Mouse (Mus musculus) ES-Bruce4 (cell line): Measurements from ENCODE around the gene Fam69a. TPM values are rescaled to one million over a fixed set of nuclear protein-coding genes. Genes with fewer than 3 reads are reported as not detected.

ENCODE experiments used
- H3K27ac ChIP-seq: 2 replicates; pipeline ENCODE4 v1.5.1; 2012; ENCODE audit warnings: low read length, inconsistent platforms; ENCODE audit not compliant: insufficient read depth
- H3K27me3 ChIP-seq: 2 replicates; pipeline ENCODE4 v1.6.1; 2012; ENCODE audit warnings: mild to moderate bottlenecking, low read length, inconsistent platforms; ENCODE audit not compliant: control insufficient read depth, poor library complexity, insufficient read depth, severe bottlenecking
- H3K36me3 ChIP-seq: 2 replicates; pipeline ENCODE4 v1.6.1; 2012; ENCODE audit warnings: inconsistent platforms, mild to moderate bottlenecking, low read length, moderate library complexity; ENCODE audit not compliant: control insufficient read depth, poor library complexity, insufficient read depth, severe bottlenecking
- H3K4me1 ChIP-seq: one replicate; pipeline ENCODE4 v1.8.1; 2011; ENCODE audit warnings: low read length; ENCODE audit not compliant: control insufficient read depth, insufficient read depth
- H3K4me3 ChIP-seq: 2 replicates; pipeline ENCODE4 v1.5.1; 2011; ENCODE audit warnings: low read depth, mild to moderate bottlenecking, low read length
- H3K9ac ChIP-seq: 2 replicates; pipeline ENCODE4 v1.6.1; 2012; ENCODE audit warnings: low read depth, mild to moderate bottlenecking, inconsistent platforms; ENCODE audit not compliant: poor library complexity, severe bottlenecking
- H3K9me3 ChIP-seq: replicated peaks from 2 replicates; pipeline ENCODE4 v1.6.1; 2012; ENCODE audit warnings: mild to moderate bottlenecking, low read length, inconsistent platforms; ENCODE audit not compliant: control insufficient read depth, poor library complexity, insufficient read depth, severe bottlenecking
- CTCF ChIP-seq: IDR thresholded peaks from one replicate; pipeline ENCODE4 v1.8.1; 2011; ENCODE audit warnings: low read depth, low read length
- EP300 ChIP-seq: IDR thresholded peaks from 2 replicates; pipeline ENCODE4 v1.6.1; 2011; ENCODE audit warnings: low read depth, low read length; ENCODE audit not compliant: insufficient read depth
- POLR2A ChIP-seq: IDR thresholded peaks from one replicate; pipeline ENCODE4 v1.8.1; 2011; ENCODE audit warnings: low read length; ENCODE audit not compliant: insufficient read depth
- polyA plus RNA-seq: library from polyadenylated mRNA; stranded (reverse); fragments of >200 nt; gene quantifications from 2 replicates; pipeline ENCODE4 v1.2.4, GENCODE M21; 2011; ENCODE audit warnings: low read depth; ENCODE audit not compliant: missing spikeins, insufficient read depth, insufficient read length

The Fam69a gene
- polyA plus RNA-seq, 1 experiment: 7.8 TPM

DNA sequence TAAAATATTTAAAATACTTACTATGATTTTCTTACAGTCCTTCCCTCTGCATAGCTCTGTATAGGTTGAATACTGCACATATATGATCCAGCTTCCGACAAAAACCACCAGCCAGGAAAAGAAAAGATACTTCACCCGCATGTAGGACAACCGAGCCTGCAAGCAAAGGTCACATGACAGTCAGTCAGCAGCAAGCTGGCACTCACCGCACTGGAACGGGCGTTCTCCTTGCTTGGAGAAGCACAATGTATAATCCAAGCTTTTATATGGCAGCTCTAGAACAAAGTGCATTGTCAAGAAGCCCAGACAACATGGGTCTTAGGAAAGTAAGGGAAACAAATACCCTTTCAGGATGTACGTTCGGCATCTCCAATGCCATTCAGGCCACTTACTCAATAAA is 62.3 kb downstream of the Fam69a start:
- Histone ChIP-seq H3K27me3 (no peaks in the 10 kb centered on the region), H3K9ac (no peak overlapping the region), H3K4me1 (no peaks in the 10 kb centered on the region), H3K9me3 (no peaks in the 10 kb centered on the region), H3K27ac (no peak overlapping the region), H3K36me3 (no peaks in the 10 kb centered on the region), H3K4me3 (no peak overlapping the region)
- TF ChIP-seq POLR2A: no peak

DNA sequence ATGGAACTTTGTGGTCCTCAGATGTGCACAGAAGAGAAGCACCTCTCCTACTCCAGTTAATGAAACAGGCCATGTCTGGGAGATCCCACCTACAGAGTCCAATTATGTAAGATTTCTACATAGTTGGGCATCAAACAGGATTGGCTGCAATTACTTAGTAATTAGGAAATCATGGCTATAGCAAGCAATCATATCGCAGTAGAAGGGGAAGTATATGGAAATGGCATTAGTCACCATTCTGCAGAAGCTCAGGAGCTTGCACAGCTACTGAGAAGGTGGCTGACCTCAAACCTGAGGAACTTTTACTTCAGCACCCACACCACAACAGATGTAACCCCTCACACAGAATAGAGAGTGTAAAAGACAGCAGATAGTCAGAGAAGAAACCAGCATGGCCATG is 64.0 kb downstream of the Fam69a start:
- Histone ChIP-seq H3K36me3 (no peaks in the 10 kb centered on the region), H3K9me3 (no peaks in the 10 kb centered on the region), H3K27me3 (no peaks in the 10 kb centered on the region), H3K9ac (no peak overlapping the region), H3K4me1 (no peaks in the 10 kb centered on the region), H3K27ac (no peak overlapping the region), H3K4me3 (no peak overlapping the region)
- no peak for TF ChIP-seq POLR2A
- TF ChIP-seq EP300: no peak
- no peak for TF ChIP-seq CTCF

DNA sequence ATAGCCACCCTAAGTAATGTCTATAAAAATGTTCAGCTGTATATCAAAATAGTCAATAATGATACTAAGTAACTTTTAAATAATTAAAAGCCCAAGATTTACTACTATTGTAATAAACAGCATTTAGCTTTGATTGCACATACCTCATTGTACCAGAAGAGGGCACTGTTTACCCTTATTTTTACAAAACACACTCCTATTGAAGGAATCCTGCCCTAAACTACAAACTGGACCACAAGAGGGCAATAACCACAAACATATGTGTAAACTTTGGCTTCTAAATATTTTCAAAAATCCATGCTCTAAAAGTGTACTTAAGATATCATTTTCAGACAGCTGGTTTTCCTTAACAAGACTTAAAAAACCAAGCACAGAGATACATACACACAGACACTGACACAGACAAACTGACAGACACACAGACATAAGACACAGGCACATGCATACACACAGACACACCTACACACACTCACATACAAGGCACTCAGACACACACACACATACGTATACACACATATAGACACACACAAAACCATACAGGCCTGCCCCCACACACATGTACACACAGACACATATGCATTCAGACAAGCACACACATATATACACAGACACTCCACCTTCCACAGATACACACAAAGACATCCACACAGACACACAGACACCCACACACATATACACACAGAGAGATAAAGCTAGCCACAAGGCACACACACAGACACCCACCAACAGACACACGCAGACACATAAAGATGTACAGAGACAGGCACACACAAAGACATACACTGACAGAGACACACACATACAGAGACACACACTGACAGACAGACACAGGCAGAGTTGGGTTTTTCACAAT is 65.3 kb downstream of the Fam69a start:
- Histone ChIP-seq H3K9ac (no peak overlapping the region), H3K27me3 (no peaks in the 10 kb centered on the region), H3K27ac (no peak overlapping the region), H3K4me1 (no peaks in the 10 kb centered on the region), H3K4me3 (no peak overlapping the region), H3K36me3 (no peaks in the 10 kb centered on the region), H3K9me3 (no peaks in the 10 kb centered on the region)
- TF ChIP-seq EP300: no peak
- TF ChIP-seq CTCF: peak; percentile 36

DNA sequence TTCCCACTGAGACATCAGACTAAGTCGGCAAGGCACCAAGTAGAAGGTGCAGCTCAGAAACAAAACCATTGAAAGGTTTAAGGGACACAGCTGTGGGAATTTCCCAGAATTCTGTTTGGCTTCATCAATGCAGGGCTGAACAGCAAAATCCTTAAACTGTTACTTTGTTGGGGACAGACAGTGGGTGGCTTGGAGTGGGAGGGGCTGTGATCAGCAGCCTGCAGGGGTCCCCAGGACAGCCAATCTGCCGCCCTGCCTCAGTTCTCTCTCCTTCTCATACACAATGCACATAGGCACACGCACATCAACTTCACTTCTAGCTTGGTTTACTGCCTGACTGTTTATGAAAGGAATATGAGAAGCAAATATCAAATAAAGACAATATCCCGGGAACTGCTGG is 71.6 kb downstream of the Fam69a start:
- H3K4me3 ChIP-seq: no peak overlapping the region
- H3K4me1 ChIP-seq: no peaks in the 10 kb centered on the region
- no peaks in the 10 kb centered on the region for H3K9me3 ChIP-seq
- no peak overlapping the region for H3K27ac ChIP-seq
- TF ChIP-seq EP300: no peak
- TF ChIP-seq CTCF: no peak
- TF ChIP-seq POLR2A: no peak
- H3K9ac ChIP-seq: no peak overlapping the region
- no peaks in the 10 kb centered on the region for H3K36me3 ChIP-seq
- no peaks in the 10 kb centered on the region for H3K27me3 ChIP-seq

DNA sequence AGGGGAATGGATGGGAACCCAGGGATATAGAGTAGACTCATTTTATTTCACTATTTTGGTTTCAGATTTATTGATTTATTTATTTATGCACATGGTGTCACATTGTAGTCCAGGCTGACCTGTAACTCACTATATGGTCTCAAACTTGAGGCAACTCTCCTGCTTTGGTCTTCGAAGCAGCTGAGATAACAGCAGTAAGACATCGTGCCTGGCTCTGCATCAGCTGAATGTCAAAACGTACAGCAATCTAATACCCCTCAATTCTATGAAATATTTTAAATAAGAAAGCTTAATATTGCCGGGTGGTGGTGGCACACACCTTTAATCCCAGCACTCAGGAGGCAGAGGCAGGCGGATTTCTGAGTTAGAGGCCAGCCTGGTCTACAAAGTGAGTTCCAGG is 75.9 kb downstream of the Fam69a start:
- Histone ChIP-seq H3K9me3 (no peaks in the 10 kb centered on the region), H3K36me3 (peaks cover 28% of the 10 kb centered on the region)
- TF ChIP-seq CTCF (no peak), EP300 (no peak), POLR2A (no peak)

DNA sequence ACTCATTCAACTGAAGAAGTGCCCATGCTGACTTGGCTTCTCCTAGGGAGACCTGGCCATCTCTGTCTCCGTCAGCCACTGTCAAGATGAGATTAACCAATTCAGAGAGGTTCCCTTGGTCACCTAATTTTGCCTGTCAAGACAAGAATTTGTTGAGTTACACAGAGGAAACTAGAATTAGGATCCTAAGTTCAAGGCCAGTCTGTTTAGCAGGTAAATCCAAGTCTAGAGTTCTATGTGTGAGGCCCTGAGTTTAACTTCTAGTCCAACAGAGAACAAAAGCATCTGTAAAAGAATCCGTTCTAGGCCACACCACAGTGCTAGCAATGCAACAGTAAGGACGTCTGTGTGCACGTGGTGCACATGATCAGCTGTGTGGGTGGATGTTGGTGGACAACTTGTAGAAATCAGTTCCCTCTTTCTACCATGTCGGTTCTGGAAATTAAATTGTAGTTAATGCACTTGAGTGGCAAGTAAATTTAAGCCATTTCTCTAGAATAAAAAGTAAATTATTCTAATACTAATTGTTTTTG is 76.7 kb downstream of the Fam69a start:
- H3K36me3 ChIP-seq: peaks cover 37% of the 10 kb centered on the region
- TF ChIP-seq EP300: no peak
- TF ChIP-seq POLR2A: no peak
- TF ChIP-seq CTCF: no peak
- no peaks in the 10 kb centered on the region for H3K9me3 ChIP-seq
- no peaks in the 10 kb centered on the region for H3K27me3 ChIP-seq
- no peak overlapping the region for H3K4me3 ChIP-seq
- no peak overlapping the region for H3K9ac ChIP-seq
- no peak overlapping the region for H3K27ac ChIP-seq
- no peaks in the 10 kb centered on the region for H3K4me1 ChIP-seq

More for the DNA sequence above, 75.9 kb downstream of the Fam69a start:
- no peak overlapping the region for H3K9ac ChIP-seq
- H3K4me1 ChIP-seq: no peaks in the 10 kb centered on the region
- H3K27me3 ChIP-seq: no peaks in the 10 kb centered on the region
- no peak overlapping the region for H3K27ac ChIP-seq
- H3K4me3 ChIP-seq: no peak overlapping the region
